Mouse (Mus musculus) ES-E14 (cell line): ENCODE measurements around the gene Gstt1.

Source experiments
- CHD2 ChIP-seq: IDR thresholded peaks from 2 replicates; pipeline ENCODE4 v1.6.1; 2014; ENCODE audit warnings: mild to moderate bottlenecking, low read depth, low read length, inconsistent platforms
- HCFC1 ChIP-seq: IDR thresholded peaks from 2 replicates; pipeline ENCODE4 v1.6.1; 2012; ENCODE audit warnings: low read length, inconsistent platforms, borderline replicate concordance; ENCODE audit not compliant: insufficient read depth

GRCm38 (mm10) chr10:75790773-75791172 lies 7.6 kb downstream of the Gstt1 start:
- no peak for TF ChIP-seq CHD2
- TF ChIP-seq HCFC1 = no peak
